Mouse (Mus musculus) B cell, adult 2 months (primary cell): ENCODE measurements around the gene 9530068E07Rik.

Experiments used
- DNase-seq, 2 experiments: peaks; one replicate each; pipeline ENCODE4 v3.0.0; 2022

The 9530068E07Rik gene

GRCm38 (mm10) chr11:52431594-52431993 lies 35.4 kb downstream of the 9530068E07Rik start:
- DNase-seq = no peak

- DNase-seq = no peak
These were observed 35.9 kb downstream of the 9530068E07Rik start for GRCm38 (mm10) chr11:52432148-52432547.

GRCm38 (mm10) chr11:52433076-52433796 lies 37.0 kb downstream of the 9530068E07Rik start:
- DNase-seq = no peak

GRCm38 (mm10) chr11:52433797-52434195 lies 37.6 kb downstream of the 9530068E07Rik start:
- no peak for DNase-seq

GRCm38 (mm10) chr11:52435466-52435865 lies 39.2 kb downstream of the 9530068E07Rik start:
- no peak for DNase-seq

GRCm38 (mm10) chr11:52437123-52437522 lies 40.9 kb downstream of the 9530068E07Rik start:
- no peak for DNase-seq

- no peak for DNase-seq
These were observed 44.9 kb downstream of the 9530068E07Rik start for GRCm38 (mm10) chr11:52441096-52441495.

- no peak for DNase-seq
These were observed 51.0 kb downstream of the 9530068E07Rik start for GRCm38 (mm10) chr11:52447242-52447641.

- DNase-seq = no peak
These were observed 52.8 kb downstream of the 9530068E07Rik start for GRCm38 (mm10) chr11:52449004-52449403.

- DNase-seq = no peak
These were observed 62.1 kb downstream of the 9530068E07Rik start for GRCm38 (mm10) chr11:52458281-52458680.
